Mouse (Mus musculus): ENCODE results near the gene Ucp2.

The Ucp2 gene

DNA sequence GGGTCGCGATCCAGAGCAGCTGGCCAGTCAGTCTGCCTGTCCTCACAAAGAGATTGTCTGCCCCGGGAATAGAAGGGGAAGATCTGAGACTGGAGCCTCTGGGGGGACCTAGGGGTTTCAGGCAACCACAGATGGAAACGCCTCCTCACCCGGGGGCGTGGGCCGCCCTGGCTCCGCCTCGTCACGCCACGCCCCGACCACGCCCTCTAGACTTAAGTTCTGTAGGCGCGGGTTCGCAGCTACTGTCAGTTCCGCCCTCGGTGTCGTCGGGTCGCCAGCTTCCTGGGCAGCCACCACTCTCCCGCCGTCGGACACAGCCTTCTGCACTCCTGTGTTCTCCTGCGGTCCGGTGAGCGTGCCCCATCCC is at the start of gene Ucp2:
Gene Ucp2, plus strand, starts transcription at position 221 of the 367 bp plus-strand sequence.
- peak; percentile 98 to 99 for DNase-seq (ENCODE audit: low spot score in 2 of 2)

DNA sequence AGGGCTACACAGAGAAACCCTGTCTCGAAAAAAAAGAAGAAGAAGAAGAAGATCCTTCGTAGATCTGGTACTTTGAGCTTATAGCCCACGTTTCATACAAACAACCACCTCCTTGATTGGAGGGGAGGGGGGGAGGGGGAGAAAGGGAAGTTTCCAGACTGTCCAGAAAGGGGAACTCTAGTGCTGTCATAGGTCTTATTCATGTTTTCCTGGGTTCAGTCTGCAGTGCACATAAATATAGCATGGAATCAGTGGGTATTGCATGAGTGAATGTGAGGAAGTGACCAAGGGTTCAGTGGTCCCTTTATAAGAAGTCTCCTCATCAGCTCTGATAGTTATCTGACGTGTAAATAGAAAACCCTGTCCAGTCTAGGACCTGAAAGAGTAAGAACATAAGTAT is 49.4 kb upstream of the Ucp2 start:
- DNase-seq (ENCODE audit: low spot score in 2 of 2), result no peak

GRCm38 (mm10) chr7:100446271-100446670 is 46.9 kb upstream of the Ucp2 start:
- no peak for DNase-seq (ENCODE audit: low spot score in 2 of 2)

GRCm38 (mm10) chr7:100448530-100448929 is 44.6 kb upstream of the Ucp2 start:
- no peak for DNase-seq (ENCODE audit: low spot score in 2 of 2)

DNA sequence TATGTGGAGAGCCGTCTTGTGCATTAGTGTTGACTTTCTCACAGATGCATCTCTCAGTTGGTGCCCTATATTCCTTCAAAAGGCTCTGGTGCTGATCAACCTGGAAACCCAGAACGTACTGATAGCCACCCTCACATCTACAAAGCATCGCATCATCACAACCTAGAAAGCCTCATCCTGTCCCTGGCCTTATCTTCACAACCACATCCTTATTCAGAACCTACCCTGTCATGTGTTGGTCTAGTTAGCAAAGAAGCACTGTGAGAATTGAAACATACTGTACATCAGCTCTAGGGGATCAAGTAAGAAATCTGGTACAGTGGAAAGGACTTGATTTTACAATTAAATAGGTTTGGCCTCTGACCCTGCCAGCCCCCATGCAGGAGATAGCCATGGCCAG is 44.2 kb upstream of the Ucp2 start:
- DNase-seq (ENCODE audit: low spot score in 2 of 2), result no peak

- peak in 1 of 2 experiments; percentile 75 for DNase-seq (ENCODE audit: low spot score in 2 of 2)
Measured at GRCm38 (mm10) chr7:100458153-100458552, 35.0 kb upstream of the Ucp2 start.

GRCm38 (mm10) chr7:100459862-100460261 is 33.3 kb upstream of the Ucp2 start:
- DNase-seq (ENCODE audit: low spot score in 2 of 2), result no peak

DNA sequence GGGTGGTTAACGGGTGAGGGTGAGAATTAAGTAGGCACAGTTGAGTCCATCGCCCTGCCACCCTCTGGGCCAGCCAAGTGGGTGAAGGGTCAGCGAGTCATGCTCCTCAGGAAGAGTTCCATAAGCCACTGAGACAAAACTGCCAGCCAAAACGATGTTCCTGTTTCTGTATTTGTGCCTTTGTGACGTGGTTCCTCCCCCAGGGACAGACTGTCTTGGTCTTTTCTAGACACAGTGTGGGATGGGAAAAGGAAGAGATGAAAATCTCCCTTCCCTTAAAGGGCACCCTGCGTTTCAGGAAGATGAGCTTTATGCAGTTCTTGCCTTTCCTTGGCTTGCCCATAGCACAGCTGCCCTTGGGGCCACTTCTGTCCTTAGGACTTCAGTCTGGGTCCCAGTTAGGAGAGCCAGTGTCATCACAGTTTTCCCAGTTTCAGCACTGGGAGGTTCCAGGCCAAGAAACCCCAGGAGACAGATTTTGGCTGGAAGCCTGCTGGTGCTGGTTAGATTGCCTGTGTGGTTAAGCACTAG is 31.5 kb upstream of the Ucp2 start:
- DNase-seq (ENCODE audit: low spot score in 2 of 2), result no peak

GRCm38 (mm10) chr7:100463194-100463593 is 29.9 kb upstream of the Ucp2 start:
- peak; percentile 78 to 81 for DNase-seq (ENCODE audit: low spot score in 2 of 2)

DNA sequence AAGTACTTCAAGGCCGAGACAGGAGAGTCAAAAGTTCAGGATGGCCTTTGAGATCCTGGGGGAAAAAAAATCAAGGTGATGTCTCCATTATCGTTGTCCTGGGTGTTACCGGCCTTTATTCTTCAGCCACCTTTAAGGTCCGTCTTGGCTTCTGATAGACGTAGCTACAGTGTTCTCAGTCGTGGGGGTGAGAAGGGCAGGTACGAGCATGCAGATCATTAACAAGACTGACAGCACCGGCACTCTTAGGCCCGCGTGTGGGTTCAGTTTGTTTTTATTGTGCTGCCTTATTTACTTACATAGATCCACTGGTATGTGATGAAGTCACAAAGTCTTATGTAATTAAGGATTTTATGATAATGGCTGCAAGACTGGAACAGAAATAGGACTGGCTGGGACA is 29.4 kb upstream of the Ucp2 start:
- DNase-seq (ENCODE audit: low spot score in 2 of 2), result no peak

GRCm38 (mm10) chr7:100464248-100464647 is 28.9 kb upstream of the Ucp2 start:
- DNase-seq (ENCODE audit: low spot score in 2 of 2), result peak in 1 of 2 experiments; percentile 62

DNA sequence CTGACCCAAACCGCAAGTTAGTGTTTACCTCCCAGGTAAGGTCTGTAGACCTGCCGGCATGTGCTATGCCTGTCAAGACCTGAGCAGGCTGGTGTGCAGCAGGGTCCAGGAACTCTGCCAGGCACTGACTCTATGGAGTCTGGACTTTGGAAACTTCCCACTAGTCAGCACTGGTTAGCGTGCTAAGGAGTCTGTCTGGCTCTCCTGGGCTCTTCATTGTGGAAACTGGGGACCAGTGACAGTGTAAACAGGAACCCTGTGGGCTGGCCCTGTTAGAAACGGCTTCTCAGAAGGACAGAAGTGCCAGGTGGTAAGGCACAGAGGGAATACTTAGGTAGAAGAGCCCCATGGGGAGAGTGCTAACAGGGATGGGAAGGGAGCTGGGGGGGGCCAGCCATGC is 27.9 kb upstream of the Ucp2 start:
- peak in 1 of 2 experiments; percentile 67 for DNase-seq (ENCODE audit: low spot score in 2 of 2)

- DNase-seq (ENCODE audit: low spot score in 2 of 2), result peak; percentile 77 to 88
Measured at GRCm38 (mm10) chr7:100465656-100466309, 27.4 kb upstream of the Ucp2 start.

- peak; percentile 82 to 85 for DNase-seq (ENCODE audit: low spot score in 2 of 2)
Measured at GRCm38 (mm10) chr7:100466781-100467510, 26.2 kb upstream of the Ucp2 start.

DNA sequence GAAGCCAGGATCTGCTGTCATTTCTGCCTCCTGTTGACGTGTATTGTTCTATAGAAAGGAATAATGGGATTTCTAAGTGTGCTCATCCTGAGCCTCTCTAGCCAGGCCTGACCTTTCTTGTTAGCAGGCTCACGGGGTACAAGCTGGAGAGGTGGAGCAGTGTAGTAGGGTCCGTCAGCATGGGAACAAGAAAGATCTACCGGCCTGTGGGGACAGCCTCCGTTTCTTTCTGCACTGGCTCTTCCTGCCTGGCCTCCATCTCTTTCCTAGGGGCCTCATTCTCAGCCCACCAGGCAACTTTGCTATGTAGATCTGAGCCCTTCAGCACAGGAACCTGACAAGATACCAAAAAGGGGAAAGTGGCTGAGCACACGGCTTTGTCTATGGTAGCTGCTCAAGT is 24.4 kb upstream of the Ucp2 start:
- peak in 1 of 2 experiments; percentile 61 for DNase-seq (ENCODE audit: low spot score in 2 of 2)

DNA sequence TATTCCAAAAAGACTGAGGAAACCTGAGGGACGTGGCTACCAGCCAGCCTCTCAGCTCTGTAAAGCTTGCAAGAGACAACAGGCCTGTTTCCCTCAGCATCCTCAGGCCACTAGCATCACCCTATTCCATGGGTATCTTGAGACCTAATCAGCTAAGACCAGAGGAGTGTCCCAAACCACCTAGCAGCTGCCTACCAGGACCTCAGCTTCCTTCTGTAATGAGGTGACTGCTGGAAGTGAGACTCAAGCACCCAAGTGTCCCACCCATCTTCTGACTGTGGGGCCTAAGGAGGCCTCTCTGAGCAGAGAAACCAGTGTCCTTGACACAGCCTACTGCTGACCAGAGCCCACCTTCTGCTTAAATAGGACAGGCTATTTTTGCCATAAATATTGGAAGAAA is 23.6 kb upstream of the Ucp2 start:
- DNase-seq (ENCODE audit: low spot score in 2 of 2), result peak in 1 of 2 experiments; percentile 58

- DNase-seq (ENCODE audit: low spot score in 2 of 2), result peak in 1 of 2 experiments; percentile 60
Measured at GRCm38 (mm10) chr7:100470796-100471406, 22.2 kb upstream of the Ucp2 start.

DNA sequence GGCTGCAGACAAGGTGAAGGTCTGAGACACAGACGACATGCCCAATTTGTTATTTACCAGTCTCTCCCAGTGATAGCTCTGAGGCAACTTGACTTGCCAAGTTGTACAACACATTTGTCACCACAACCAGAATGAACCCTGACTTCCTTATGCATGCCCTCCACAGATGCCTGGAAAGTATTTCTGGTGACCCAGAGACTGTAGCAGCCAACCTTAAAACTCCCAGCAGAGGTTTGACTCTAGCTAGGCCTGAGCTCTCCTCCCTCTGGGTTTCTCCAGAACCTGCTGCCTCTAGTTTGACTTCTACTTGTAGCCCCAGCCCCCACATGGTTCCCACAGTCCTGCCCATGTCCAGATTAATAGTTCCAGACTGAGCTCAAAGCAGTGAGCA is 21.7 kb upstream of the Ucp2 start:
- no peak for DNase-seq (ENCODE audit: low spot score in 2 of 2)

- DNase-seq (ENCODE audit: low spot score in 2 of 2), result peak in 1 of 2 experiments; percentile 58
Measured at GRCm38 (mm10) chr7:100472777-100473176, 20.4 kb upstream of the Ucp2 start, which contains the start of gene Ucp3. TSS of gene Ucp3 (plus strand) at chr7:100472990.

DNA sequence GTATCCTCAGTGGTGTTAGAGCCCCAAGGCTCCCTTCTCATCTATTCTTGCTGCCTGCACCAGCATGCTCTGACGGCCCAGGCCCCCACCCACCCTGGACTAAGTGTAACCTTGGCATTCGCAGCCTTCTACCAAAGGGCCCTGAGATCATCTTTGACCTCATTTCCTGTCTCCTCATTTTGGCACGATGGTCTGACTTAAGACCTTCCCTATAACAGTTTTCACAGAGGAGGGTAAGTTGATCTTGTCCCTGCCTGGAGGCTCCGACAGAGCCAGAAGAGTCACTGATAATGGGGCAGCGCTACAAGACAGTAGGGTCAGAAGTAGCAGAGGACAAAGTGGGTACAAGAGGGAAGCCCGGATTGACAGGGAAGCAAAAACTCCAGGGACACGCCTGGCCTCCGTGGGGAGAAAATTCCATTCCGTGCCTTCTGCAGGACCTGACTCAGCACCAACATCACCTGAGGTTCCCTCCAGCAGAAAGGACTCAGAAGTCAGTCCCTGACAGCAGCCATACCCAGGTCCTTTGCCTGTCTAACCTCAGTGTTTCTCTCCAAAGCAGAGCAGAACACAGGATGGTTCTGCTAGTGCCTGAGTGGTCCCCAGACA is 19.2 kb upstream of the Ucp2 start:
- DNase-seq (ENCODE audit: low spot score in 2 of 2), result no peak

DNA sequence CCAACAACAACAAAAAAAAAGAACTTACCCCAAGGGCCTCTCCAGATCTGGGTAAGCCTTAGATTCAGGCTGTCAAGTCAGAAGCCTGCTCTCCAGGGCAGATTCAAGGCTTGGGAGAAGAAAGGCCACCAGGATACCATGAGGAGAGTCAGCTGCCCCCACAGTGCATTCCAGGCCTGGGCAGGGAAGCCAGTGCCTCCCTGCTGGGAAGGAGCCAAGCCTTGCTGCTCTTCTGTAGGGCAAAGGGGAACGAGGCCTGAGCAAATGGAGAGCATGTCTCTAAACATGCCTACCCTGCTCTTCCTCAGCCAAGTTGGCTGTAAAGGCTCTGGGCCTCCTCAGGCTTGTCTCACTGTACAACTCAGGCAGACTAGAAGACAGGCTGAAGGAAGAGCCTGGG is 18.5 kb upstream of the Ucp2 start:
- DNase-seq (ENCODE audit: low spot score in 2 of 2), result no peak

Measured in spleen, postnatal 4 days (tissue).